Mouse (Mus musculus) left cerebral cortex, postnatal 14 days (tissue): ENCODE data around the gene Naa80. TPM values are rescaled to one million over a fixed set of nuclear protein-coding genes. Genes with fewer than 3 reads are reported as not detected.

Experiments
- DNase-seq, 2 experiments: peaks; one replicate each; pipeline ENCODE4 v3.0.0; 2021 to 2022; ENCODE audit warnings: low spot score in 2 of 2, mixed read lengths in 1 of 2
- intact Hi-C: fragments of 180-260 bp; cut with DNase I; formaldehyde crosslinking; loops from one replicate; pipeline ENCODE4 v1.15.1; 2025
- total RNA-seq, 2 experiments: library from RNA; stranded (reverse); gene quantifications; 2 replicates each; pipeline ENCODE4 v1.2.3; 2021

The Naa80 gene
- total RNA-seq, 2 experiments from 2014 or later: 8.7 TPM

DNA sequence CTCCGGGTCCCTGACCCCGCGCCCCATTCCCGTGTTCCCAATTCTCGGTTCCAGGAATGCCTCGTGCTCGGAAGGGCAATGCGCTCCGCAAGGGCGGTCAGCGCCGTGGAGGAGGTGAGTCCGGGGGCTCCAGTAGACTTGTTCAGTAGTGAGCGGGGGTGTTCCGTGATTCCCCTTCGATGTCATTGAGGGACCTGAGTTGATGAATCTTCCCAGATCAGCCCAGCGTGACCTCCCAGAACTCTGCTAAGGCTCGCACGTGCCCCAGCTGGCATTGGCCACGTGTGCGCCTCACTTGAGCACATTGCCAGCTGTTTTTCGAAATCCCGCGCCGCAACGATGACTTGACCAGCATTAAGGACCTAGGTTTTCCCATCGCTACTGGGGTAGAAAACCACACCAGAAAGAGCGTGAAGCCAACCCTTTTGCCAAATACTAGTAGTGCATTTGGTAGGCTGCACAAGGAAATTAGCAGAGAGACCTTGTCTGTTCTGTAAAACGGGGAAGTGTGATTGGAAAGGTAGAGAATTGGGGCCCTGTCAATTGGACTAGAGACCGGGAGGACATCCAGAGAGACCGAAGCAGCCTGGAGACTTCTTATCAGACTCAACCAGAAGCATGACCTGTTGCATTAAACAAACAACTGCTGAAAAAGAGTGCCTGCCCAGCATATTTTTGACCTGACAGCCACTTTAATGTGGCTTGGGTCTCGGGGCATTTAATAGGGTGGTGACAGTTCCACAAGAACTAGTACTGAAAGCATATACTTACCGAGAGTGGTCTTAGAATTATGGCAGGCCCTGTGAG lies 9.3 kb downstream of the Naa80 start:
- DNase-seq: peak; percentile 47 to 74

DNA sequence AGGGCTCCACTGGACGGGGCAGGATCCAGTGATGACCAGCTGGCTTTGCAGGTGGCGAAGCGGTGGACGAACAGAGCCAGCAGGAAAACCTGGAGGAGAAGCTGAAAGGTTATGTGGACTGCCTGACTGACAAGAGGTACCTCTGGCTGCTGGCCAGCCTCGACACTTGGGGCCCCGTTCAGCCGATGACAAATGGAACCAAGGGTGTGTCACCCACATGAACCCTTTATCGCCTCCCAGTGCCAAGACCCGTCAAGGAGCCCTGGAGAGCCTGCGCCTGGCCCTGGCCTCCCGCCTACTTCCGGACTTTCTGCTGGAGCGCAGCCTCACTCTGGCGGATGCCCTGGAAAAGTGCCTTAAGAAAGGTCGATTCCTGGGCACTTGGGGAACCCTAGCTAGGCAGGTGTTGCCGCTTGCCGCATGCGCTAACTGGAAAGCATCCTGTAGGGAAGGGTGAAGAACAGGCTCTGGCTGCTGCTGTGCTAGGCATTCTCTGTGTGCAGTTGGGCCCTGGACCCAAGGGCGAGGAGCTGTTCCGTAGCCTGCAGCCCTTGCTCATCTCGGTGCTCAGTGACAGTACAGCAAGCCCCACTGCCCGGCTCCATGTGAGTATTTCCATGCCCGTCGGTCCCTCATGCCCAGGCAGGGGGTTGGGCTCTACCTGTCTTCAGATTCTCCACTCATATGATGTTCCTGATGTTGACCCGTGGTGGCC lies 11.5 kb downstream of the Naa80 start:
- intact Hi-C loops: no loop called here

More for the DNA sequence above, 9.3 kb downstream of the Naa80 start:
- intact Hi-C loops: no loop called here

GRCm38 (mm10) chr9:107590773-107591060 lies 12.0 kb downstream of the Naa80 start:
- intact Hi-C loops: no loop called here
- no peak for DNase-seq

More for the DNA sequence above, 11.5 kb downstream of the Naa80 start:
- no peak for DNase-seq

DNA sequence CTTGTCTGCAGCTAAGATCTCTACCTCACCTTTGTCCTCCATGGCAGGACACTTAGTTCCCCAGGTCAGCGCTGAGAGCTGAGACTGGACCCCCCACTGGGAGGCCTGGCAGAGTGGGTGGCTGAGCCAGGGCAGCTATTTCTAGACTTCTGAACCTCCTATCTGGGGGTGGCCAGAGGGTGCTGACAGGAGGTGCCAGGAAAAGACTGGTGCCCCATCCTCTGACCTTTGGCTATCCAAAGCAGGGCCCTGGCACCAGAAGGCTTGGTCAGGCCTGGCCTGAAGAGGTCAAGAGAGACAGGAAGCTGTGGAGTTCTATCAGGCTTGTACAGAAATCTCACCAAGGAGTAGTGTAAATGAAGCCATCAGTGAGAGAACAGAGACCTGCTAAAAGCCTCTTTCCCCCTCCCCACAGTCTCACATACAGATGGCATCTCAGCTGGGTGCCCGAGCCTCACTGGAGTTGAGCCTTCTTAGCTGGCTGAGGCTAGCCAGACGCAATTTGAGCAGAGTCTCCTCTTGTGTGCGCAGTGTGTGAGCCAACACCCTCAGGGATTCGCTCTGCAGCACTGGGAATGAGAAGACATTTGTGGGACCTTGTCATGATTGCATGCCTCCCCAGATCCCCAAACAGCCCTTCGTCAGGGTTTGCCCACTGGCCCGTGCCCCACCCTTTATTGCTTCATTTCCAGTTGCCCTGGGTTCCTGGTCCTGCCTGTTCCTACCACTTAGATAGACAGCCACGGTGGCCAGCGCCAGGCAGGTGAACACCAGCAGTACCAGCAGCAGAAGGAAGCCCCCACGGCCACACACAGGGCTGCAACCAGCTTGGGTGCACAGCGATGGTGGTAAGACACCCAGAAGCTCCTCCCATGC lies 14.7 kb downstream of the Naa80 start:
- DNase-seq: no peak
- intact Hi-C loops: no loop called here

- no peak for DNase-seq
- intact Hi-C loops: no loop called here
Observed at GRCm38 (mm10) chr9:107594281-107595062, 15.8 kb downstream of the Naa80 start.

GRCm38 (mm10) chr9:107596619-107597569 lies 18.2 kb downstream of the Naa80 start:
- intact Hi-C loops: no loop called here
- no peak for DNase-seq

- intact Hi-C loops: no loop called here
- no peak for DNase-seq
Observed at GRCm38 (mm10) chr9:107598385-107598784, 19.7 kb downstream of the Naa80 start.

DNA sequence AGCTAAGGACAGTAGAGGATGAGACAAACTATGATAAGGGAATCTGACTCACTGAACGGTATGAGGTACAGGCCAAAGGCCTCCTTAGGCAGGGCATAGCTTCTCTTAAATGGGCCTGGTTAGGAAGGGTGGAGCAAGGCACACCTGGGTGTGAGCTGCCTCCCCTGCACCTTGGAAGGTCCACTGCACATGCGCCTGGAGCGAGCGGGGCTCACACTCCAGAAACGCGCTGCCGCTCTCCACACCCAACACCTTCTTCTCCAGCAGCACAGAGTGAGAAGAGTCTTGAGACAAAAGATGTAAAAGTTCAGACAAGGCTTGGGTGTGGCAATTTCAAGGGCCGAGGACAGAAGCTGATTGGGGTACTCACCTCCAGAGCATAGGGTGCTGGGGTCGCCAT lies 20.7 kb downstream of the Naa80 start:
- DNase-seq: no peak
- intact Hi-C loops: no loop called here

- DNase-seq: peak in 1 of 2 experiments; percentile 44
- intact Hi-C loops: loop anchor here (5.0 kb wide), 1 partner anchor 137 kb away; no protein-coding TSS in a partner anchor
Observed at GRCm38 (mm10) chr9:107599842-107600241, 21.2 kb downstream of the Naa80 start.

- intact Hi-C loops: loop anchor here (5.0 kb wide), 1 partner anchor 137 kb away; no protein-coding TSS in a partner anchor
- no peak for DNase-seq
Observed at GRCm38 (mm10) chr9:107600745-107601144, 22.1 kb downstream of the Naa80 start.

- DNase-seq: no peak
- intact Hi-C loops: loop anchor here (5.0 kb wide), 1 partner anchor 136 kb away; no protein-coding TSS in a partner anchor
Observed at GRCm38 (mm10) chr9:107601275-107601674, 22.6 kb downstream of the Naa80 start.

GRCm38 (mm10) chr9:107602068-107602648 lies 23.5 kb downstream of the Naa80 start:
- peak; percentile 89 to 95 for DNase-seq
- intact Hi-C loops: loop anchor here (1.0 to 5.0 kb wide), 3 partner anchors 42 to 135 kb away; no protein-coding TSS in a partner anchor

GRCm38 (mm10) chr9:107603251-107603650 lies 24.6 kb downstream of the Naa80 start:
- intact Hi-C loops: loop anchor here (2.0 to 5.0 kb wide), 2 partner anchors 74 to 134 kb away; no protein-coding TSS in a partner anchor
- DNase-seq: no peak

DNA sequence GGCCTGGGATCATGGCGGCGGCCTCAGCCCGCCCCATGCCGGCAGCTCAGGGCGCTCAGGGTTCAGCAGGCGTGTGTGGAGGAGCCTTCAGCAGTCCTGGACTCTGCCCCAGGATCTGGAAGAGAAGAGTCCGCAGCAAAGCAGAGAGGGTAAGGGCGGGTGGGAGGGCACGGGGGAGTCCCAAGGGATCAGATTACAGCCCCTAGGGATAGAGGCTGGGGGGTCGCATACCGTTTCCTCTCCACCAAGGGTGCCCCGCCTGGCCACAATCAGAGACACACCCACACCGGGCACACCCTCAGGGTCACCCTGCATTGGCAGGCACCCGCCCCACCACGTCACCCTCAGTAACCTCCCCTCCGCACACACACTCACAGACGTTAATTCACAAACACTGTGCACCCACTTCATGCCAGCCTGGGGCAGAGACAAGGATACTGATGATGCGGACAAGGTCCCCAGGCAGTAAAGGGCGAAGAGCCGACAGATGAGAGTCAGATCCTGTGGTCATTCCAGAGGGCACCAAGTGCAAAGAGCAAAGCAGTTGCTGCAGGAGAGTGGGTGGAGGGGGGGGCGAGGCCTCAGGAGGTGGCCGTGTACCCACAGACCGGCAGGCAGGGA lies 26.5 kb downstream of the Naa80 start:
- intact Hi-C loops: no loop called here

DNA sequence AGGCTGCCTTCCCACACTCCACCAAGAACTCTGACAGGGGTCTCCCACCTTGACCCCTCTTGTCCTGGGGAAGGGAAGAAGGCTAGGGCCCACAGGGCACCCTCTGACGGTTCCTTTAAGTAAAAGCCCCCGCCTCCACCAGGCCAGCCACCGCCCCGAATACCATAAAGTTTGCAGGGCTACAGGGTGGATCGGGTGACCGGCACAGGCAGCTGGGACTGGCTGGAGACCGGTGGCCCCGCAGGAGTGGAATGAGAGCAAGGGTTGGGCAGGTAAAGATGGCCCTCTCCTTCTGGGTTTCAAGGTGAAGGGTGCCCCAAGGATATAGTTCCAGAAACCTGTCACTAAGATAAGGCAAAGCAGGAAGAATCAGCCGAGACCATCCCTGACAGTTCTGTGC lies 27.9 kb downstream of the Naa80 start:
- no peak for DNase-seq
- intact Hi-C loops: no loop called here

More for the DNA sequence above, 26.5 kb downstream of the Naa80 start:
- no peak for DNase-seq

DNA sequence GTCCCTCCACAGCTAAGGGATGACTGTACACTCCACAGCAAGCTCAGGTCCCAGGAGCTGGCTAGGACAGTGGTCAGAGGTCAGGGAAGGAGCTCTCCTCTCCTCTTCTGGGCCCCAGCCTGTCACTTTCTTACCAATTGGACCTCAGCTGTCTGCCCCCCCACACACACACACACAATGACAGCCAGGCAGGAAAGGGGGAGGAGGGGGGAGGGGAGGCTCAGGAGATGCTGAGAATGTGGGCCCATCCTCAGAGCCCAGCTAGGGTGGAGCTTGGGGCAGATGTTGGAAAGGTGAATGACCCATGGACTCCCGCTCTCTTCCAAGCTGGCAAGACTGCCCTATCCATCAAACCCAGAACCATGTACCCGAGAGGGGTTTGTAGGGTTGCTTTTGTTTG lies 28.3 kb downstream of the Naa80 start:
- no peak for DNase-seq
- intact Hi-C loops: no loop called here

DNA sequence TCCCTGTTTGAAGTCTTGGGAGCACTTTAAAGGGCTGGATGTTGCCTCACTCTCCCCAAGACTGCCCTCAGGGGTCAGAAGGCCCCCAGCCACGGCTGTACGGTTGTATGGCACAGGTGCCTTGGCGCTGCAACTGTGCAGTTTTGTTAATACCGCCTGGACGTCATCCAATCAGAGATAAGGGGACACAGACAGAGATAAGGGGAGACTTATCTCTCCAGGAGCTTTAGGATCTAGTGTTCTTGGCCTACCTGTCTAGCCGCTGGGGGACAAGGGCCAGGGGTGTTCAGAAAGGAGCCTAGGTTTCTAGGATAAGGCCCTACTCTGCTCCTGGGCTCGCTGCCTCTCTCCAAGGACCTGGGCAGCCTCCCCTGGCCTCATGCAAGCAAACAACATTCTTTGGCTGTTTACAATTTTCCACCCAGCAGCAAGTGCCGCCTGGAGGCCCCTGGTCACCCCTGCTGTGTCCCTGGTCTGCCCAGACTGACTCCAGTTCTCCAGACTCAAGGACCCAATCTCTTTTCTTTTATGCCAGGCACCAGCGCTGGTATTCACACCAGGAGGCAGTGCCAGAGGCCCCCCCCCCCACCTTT lies 29.1 kb downstream of the Naa80 start:
- intact Hi-C loops: no loop called here
- no peak for DNase-seq
